Mouse (Mus musculus): Measurements from ENCODE around the gene Agap2. TPM values are rescaled to one million over a fixed set of nuclear protein-coding genes. Genes with fewer than 3 reads are reported as not detected.
"Not testable (repeated sequence)": the region's sequence is repeated elsewhere in the genome, so short reads cannot be mapped to it uniquely, and the experiment has no call there.

The Agap2 gene
- total RNA-seq, 2 experiments from 2014 or later, result 18.8 to 26.3 TPM

- ATAC-seq (replicated peaks; ENCODE audit: poor library complexity, severe bottlenecking), result not testable (repeated sequence)
Measured at GRCm38 (mm10) chr10:127072969-127073368, 2.1 kb upstream of the Agap2 start.

GRCm38 (mm10) chr10:127073981-127074380 lies 1.1 kb upstream of the Agap2 start:
- no peak for ATAC-seq (replicated peaks; ENCODE audit: poor library complexity, severe bottlenecking)

DNA sequence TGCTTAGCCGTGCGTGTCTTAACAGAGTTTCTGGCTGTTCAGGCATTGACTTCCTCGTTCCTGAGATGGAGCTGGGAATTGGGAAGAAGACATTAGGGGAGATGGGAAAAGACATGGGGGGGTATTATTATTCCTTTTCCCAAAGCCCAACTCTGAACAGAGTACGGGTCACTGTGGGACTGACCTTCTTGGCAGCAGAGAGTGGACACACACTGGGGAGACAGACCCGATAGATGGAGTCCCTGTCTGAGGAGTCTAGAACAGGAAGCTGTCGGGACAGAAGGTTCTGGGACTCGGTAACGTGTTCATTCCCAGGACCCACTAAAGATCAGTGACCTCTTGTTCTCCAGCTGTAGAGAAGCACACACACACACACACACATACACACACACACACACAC lies 567 bp downstream of the Agap2 start:
- no peak for ATAC-seq (replicated peaks; ENCODE audit: poor library complexity, severe bottlenecking)

GRCm38 (mm10) chr10:127076082-127076481 lies 998 bp downstream of the Agap2 start:
- peak; percentile 75 for ATAC-seq (replicated peaks; ENCODE audit: poor library complexity, severe bottlenecking)

- no peak for ATAC-seq (replicated peaks; ENCODE audit: poor library complexity, severe bottlenecking)
Measured at GRCm38 (mm10) chr10:127077515-127077914, 2.4 kb downstream of the Agap2 start.

DNA sequence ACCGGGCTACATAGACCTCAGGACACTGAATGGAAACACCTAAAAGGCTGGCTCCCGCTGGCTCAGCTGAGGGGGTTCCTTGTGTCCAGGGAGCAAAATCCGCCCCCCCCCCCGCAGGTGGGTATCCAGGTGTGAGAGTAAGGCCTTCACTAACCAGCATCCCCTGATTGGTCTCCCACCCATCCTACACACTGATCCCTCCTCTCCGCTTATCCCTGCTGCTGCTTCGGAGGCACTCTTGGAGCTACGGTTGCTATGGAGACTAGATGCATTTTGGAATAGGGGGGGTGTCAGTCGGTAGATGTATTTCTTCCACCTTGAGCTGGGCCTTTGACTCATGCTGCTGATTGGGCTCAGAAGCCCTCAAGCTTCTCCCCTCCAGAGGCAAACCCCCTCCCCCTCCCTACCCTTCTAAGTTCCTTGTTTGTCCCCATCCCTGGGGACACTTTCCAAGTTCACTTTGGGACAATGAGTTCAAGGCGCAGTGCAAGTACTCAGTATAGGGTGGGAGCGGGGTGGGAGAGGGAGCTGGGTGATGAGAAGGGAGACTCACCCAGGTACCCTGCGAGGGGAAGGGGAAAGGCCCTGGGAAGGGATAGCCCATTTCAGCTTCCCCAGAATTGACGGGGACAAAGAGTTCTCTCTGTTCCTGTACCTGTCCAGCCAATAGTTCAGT lies 3.1 kb downstream of the Agap2 start:
- no peak for ATAC-seq (replicated peaks; ENCODE audit: poor library complexity, severe bottlenecking)

GRCm38 (mm10) chr10:127078677-127079575 lies 3.8 kb downstream of the Agap2 start:
- ATAC-seq (replicated peaks; ENCODE audit: poor library complexity, severe bottlenecking), result no peak

- ATAC-seq (replicated peaks; ENCODE audit: poor library complexity, severe bottlenecking), result no peak
Measured at GRCm38 (mm10) chr10:127079665-127080391, 4.7 kb downstream of the Agap2 start.

DNA sequence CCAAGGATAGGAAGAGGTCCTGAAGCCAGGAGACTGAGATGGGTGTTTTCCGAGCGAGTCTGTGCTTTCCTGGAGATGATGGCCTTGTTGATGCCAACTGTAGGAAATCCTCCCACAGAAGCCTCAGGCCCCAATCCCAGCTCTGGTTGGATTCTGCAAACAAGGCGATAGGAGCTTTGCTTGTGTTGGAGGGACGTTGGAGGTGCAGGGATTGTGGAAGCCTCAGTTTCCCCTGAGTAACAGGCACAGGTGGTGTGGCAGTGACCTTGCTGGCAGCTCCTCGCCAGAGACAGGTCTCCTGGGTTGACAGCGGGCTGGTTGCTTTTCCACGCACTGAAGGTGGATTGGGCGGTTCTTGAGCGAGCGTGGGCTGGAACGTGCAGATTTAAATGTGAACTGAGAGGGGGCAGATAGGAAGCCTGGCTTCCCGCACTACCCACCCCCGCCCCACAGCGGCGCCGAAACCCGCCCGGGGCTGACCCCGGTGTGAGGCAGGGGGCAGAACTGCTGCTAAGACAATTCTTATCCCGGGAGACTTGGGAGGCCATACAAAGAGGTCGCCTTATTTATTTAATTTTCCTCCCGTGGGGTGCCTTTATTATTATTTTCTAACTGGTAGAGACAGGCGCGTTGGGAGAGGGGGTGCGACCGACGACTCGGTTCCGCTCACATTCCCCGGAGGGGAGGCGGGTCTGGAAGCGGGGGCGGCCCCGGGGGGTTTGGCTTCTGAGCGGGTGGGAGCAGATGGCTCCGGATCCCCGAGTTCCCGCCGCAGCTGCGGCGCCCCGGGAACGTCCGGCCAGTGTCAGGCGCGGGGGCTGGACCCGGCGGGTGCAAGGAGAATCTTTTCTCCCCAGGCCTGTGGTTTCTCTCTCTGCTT lies 6.1 kb downstream of the Agap2 start:
- no peak for ATAC-seq (replicated peaks; ENCODE audit: poor library complexity, severe bottlenecking)

DNA sequence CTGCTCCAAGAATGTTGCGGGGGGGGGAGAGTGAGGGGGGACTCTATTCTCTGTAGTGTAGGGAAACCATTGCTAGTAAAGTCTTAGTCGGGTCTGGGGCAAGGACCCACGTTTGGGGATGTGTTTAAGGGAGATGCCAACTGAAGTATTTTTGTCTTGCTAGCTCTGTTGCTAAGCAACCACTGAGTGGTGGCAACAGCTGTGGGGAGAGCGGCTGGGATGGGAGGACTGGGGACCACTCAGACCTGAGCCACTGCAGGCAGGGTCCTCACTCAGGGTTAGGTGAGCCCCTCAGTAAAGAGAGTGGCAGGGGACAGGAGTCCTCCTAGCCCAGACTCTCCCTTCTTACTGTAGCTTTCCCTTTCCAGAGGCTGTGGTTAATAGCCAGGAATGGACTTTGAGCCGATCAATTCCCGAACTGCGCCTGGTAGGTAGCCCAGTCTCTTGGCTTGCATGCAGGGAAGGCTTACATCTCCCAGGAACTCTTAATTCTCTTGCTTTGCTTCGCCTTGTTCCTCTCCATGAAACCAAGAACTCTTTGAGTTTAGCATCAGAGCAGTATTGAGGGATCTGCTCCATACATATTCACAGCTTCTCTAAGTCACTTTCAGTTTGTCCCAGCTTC lies 7.0 kb downstream of the Agap2 start:
- ATAC-seq (replicated peaks; ENCODE audit: poor library complexity, severe bottlenecking), result no peak

DNA sequence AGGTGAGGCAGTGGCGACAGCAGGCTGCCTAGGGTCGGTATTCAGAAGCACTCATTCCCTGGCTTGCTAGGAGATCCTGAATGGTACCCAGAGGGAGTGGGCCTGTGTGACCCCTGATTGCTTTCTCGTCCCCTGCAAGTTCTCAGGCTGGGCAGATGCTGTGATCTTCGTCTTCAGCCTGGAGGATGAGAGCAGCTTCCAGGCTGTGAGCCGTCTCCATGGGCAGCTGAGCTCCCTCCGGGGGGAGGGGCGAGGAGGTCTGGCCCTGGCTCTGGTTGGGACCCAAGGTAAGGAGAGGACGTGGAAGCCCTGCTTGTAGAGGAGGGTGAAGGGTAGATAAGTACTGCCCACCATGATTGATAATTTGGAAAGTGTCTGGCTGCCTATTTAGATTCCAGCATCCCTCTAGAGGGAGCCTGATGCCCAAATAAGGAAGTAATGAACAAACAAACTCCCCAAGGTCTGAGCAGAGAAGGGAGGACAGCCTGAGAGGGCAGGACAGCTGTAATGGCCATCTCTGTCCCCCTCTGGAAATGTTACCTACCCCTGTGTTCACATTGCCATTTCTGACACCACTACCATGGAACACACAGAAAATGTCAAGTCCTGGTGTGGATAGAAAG lies 8.3 kb downstream of the Agap2 start:
- ATAC-seq (replicated peaks; ENCODE audit: poor library complexity, severe bottlenecking), result no peak

GRCm38 (mm10) chr10:127083915-127084306 lies 8.8 kb downstream of the Agap2 start:
- ATAC-seq (replicated peaks; ENCODE audit: poor library complexity, severe bottlenecking), result no peak

- no peak for ATAC-seq (replicated peaks; ENCODE audit: poor library complexity, severe bottlenecking)
Measured at GRCm38 (mm10) chr10:127085052-127085451, 10.0 kb downstream of the Agap2 start.

GRCm38 (mm10) chr10:127085633-127086032 lies 10.5 kb downstream of the Agap2 start:
- ATAC-seq (replicated peaks; ENCODE audit: poor library complexity, severe bottlenecking), result no peak

DNA sequence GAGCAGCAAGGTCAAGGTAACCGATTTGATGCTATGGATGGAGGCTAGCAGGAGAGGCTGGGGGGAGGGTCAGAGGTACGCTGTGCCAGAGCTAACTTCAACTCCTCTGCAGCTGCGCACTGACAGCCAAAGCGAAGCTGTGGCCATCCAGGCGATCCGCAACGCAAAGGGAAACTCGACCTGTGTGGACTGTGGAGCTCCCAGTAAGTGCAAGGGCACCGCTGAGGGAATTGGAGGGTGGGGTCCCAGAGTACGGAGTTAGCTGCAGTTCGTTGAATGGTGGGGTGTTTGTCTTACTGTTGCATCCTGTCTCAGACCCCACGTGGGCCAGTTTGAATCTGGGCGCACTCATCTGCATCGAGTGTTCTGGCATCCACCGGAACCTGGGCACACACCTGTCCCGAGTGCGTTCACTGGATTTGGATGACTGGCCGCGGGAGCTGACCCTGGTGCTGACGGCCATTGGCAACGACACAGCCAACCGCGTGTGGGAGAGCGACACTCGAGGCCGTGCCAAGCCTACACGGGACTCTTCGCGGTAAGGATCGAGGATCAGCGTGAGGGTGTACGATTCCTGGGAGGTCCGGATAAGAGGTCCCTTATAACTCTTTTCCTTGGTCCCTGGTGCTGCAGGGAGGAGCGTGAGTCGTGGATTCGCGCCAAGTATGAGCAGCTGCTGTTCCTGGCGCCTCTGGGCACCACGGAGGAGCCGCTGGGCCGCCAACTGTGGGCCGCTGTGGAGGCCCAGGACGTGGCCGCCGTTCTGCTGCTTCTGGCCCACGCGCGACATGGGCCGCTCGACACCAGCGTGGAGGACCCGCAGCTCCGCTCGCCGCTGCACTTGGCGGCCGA lies 15.7 kb downstream of the Agap2 start:
- no peak for ATAC-seq (replicated peaks; ENCODE audit: poor library complexity, severe bottlenecking)

GRCm38 (mm10) chr10:127091507-127092396 lies 16.7 kb downstream of the Agap2 start:
- ATAC-seq (replicated peaks; ENCODE audit: poor library complexity, severe bottlenecking), result no peak

DNA sequence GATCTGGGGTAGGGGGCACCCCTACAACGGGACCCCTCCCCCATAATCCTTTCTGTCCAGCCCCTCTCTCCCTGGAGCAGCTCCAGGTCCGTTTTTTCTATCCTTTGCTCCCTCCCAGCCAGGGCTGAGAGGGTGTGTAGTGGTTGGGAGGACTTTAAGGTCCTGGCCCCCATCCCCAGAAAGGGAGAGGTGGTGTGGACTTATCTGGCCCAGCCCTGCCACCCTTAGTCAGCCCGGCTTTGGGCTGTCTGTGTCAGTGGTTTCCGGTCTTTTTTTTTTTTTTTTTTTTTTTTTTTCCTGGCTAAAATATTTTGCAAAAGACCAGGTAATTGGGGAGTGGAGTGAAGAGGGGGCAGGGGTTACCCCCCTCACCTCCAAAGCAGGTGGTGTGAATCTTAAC lies 17.7 kb downstream of the Agap2 start:
- ATAC-seq (replicated peaks; ENCODE audit: poor library complexity, severe bottlenecking), result no peak
